Mouse (Mus musculus) limb, embryonic 11.5 days (tissue): ENCODE measurements around the gene Mtmr2. TPM values are rescaled to one million over a fixed set of nuclear protein-coding genes. Genes with fewer than 3 reads are reported as not detected.
"Not testable (repeated sequence)": the region's sequence is repeated elsewhere in the genome, so short reads cannot be mapped to it uniquely, and the experiment has no call there.

Experiments used
- ATAC-seq: fragments of 200-750 bp; cut with Nextera tagmentation; 2 replicates; pipeline ENCODE4 v1.8.0; 2017; ENCODE audit warnings: low read depth; ENCODE audit not compliant: insufficient number of reproducible peaks, low FRiP score, low TSS enrichment
- DNase-seq: peaks from one replicate; pipeline ENCODE4 v3.0.0-alpha.2; 2015; ENCODE audit warnings: low spot score
- H3K27ac ChIP-seq: fragments of 300-500 bp; sonication (generic); replicated peaks from 2 replicates; pipeline ENCODE4 v1.5.1; 2014; ENCODE audit warnings: low read depth, mild to moderate bottlenecking, low read length
- H3K27me3 ChIP-seq: fragments of 300-500 bp; sonication (generic); 2 replicates; pipeline ENCODE4 v1.6.1; 2014; ENCODE audit warnings: mild to moderate bottlenecking, low read length, mixed read lengths; ENCODE audit not compliant: control insufficient read depth, insufficient read depth
- H3K36me3 ChIP-seq: fragments of 300-500 bp; sonication (generic); 2 replicates; pipeline ENCODE4 v1.6.1; 2014; ENCODE audit warnings: mild to moderate bottlenecking, low read length, moderate library complexity, mixed read lengths; ENCODE audit not compliant: control insufficient read depth, insufficient read depth
- H3K4me1 ChIP-seq: fragments of 300-500 bp; sonication (generic); 2 replicates; pipeline ENCODE4 v1.6.1; 2014; ENCODE audit warnings: low read length, mixed read lengths; ENCODE audit not compliant: control insufficient read depth, insufficient read depth
- H3K4me2 ChIP-seq: fragments of 300-500 bp; sonication (generic); 2 replicates; pipeline ENCODE4 v1.6.1; 2014; ENCODE audit warnings: low read depth, mild to moderate bottlenecking, moderate library complexity; ENCODE audit not compliant: severe bottlenecking
- H3K4me3 ChIP-seq: fragments of 300-500 bp; sonication (generic); 2 replicates; pipeline ENCODE4 v1.5.1; 2014; ENCODE audit warnings: low read depth, low read length
- H3K9ac ChIP-seq: fragments of 300-500 bp; sonication (generic); 2 replicates; pipeline ENCODE4 v1.6.1; 2014; ENCODE audit warnings: mild to moderate bottlenecking, low read length
- H3K9me3 ChIP-seq: fragments of 300-500 bp; sonication (generic); 2 replicates; pipeline ENCODE4 v1.6.1; 2016; ENCODE audit warnings: low read length; ENCODE audit not compliant: control insufficient read depth
- WGBS: fragments of 180-500 bp; shearing (Covaris S2); extraction: QIAGEN DNeasy Blood & Tissue Kit; methylation state at CpG from one replicate; pipeline ENCODE4 v1.1.7; 2014; 5-methylcytosine and 5-hydroxymethylcytosine counted together
- polyA plus RNA-seq: library from polyadenylated mRNA; unstranded; fragments of >200 nt; fragmentation: Nextera tagmentation; extraction: Ambion mirVana; gene quantifications from 2 replicates; pipeline ENCODE4 v1.2.1, GENCODE M21; 2014

Mtmr2 gene
- 89.5 and 95.8 TPM in 2 replicates for polyA plus RNA-seq

GRCm38 (mm10) chr9:13748404-13748797, at the start of gene Mtmr2:
Mtmr2 (plus strand) TSS chr9:13748410.
- Histone ChIP-seq H3K9ac (peak within 1 kb of the TSS; percentile 98), H3K36me3 (no peaks in the 10 kb centered on the region), H3K27me3 (no peaks in the 10 kb centered on the region), H3K4me2 (peak within 1 kb of the TSS; percentile 40), H3K4me1 (no peaks in the 10 kb centered on the region), H3K9me3 (no peaks in the 10 kb centered on the region), H3K27ac (peak within 1 kb of the TSS; percentile 83), H3K4me3 (peak within 1 kb of the TSS; percentile 90)
- WGBS = 47% methylated on average over 2 of the region's 2 CpGs
- ATAC-seq (no peak), DNase-seq (no peak)

GRCm38 (mm10) chr9:13699061-13699780, 49.0 kb upstream of the Mtmr2 start:
- H3K36me3 ChIP-seq = no peaks in the 10 kb centered on the region
- H3K27me3 ChIP-seq = no peaks in the 10 kb centered on the region
- no peak for DNase-seq
- H3K9me3 ChIP-seq = no peaks in the 10 kb centered on the region
- no peak overlapping the region for H3K27ac ChIP-seq
- H3K9ac ChIP-seq = no peak overlapping the region
- H3K4me2 ChIP-seq = no peak overlapping the region
- no peak overlapping the region for H3K4me3 ChIP-seq
- no peak for ATAC-seq
- 27% methylated on average over 14 of the region's 14 CpGs for WGBS
- H3K4me1 ChIP-seq = no peaks in the 10 kb centered on the region

GRCm38 (mm10) chr9:13699781-13700116, 48.5 kb upstream of the Mtmr2 start:
- DNase-seq (no peak), ATAC-seq (no peak)
- Histone ChIP-seq H3K27me3 (no peaks in the 10 kb centered on the region), H3K27ac (no peak overlapping the region), H3K9ac (no peak overlapping the region), H3K4me3 (no peak overlapping the region), H3K4me1 (no peaks in the 10 kb centered on the region), H3K9me3 (no peaks in the 10 kb centered on the region), H3K36me3 (no peaks in the 10 kb centered on the region), H3K4me2 (no peak overlapping the region)
- 55% methylated on average over 5 of the region's 5 CpGs for WGBS

- Histone ChIP-seq H3K4me3 (no peak overlapping the region), H3K4me1 (no peaks in the 10 kb centered on the region), H3K4me2 (no peak overlapping the region), H3K9me3 (no peaks in the 10 kb centered on the region), H3K27ac (no peak overlapping the region), H3K9ac (no peak overlapping the region), H3K27me3 (no peaks in the 10 kb centered on the region), H3K36me3 (no peaks in the 10 kb centered on the region)
- ATAC-seq (no peak), DNase-seq (no peak)
- WGBS = 92% methylated on average over 12 of the region's 12 CpGs
Observed at GRCm38 (mm10) chr9:13701773-13702172, 46.4 kb upstream of the Mtmr2 start.

GRCm38 (mm10) chr9:13703100-13703499, 45.1 kb upstream of the Mtmr2 start:
- ATAC-seq (no peak), DNase-seq (no peak)
- H3K9me3 ChIP-seq = no peaks in the 10 kb centered on the region
- no peak overlapping the region for H3K27ac ChIP-seq
- no peaks in the 10 kb centered on the region for H3K27me3 ChIP-seq
- H3K4me2 ChIP-seq = no peak overlapping the region
- no peak overlapping the region for H3K9ac ChIP-seq
- H3K4me3 ChIP-seq = no peak overlapping the region
- H3K4me1 ChIP-seq = no peaks in the 10 kb centered on the region
- WGBS = 95% methylated on average over 2 of the region's 2 CpGs
- H3K36me3 ChIP-seq = no peaks in the 10 kb centered on the region

- H3K4me1 ChIP-seq = no peaks in the 10 kb centered on the region
- H3K4me3 ChIP-seq = no peak overlapping the region
- no peak overlapping the region for H3K9ac ChIP-seq
- no peaks in the 10 kb centered on the region for H3K9me3 ChIP-seq
- 70% methylated on average over 4 of the region's 4 CpGs for whole genome bisulfite sequencing
- ATAC-seq (no peak), DNase-seq (no peak)
- no peak overlapping the region for H3K4me2 ChIP-seq
- H3K36me3 ChIP-seq = no peaks in the 10 kb centered on the region
- no peaks in the 10 kb centered on the region for H3K27me3 ChIP-seq
- H3K27ac ChIP-seq = no peak overlapping the region
Observed at GRCm38 (mm10) chr9:13704917-13705316, 43.3 kb upstream of the Mtmr2 start.

- Histone ChIP-seq H3K27ac (no peak overlapping the region), H3K9ac (no peak overlapping the region), H3K36me3 (no peaks in the 10 kb centered on the region), H3K27me3 (no peaks in the 10 kb centered on the region), H3K4me2 (no peak overlapping the region), H3K4me3 (no peak overlapping the region), H3K4me1 (no peaks in the 10 kb centered on the region), H3K9me3 (no peaks in the 10 kb centered on the region)
- no peak for DNase-seq
- 17% methylated on average over 3 of the region's 3 CpGs for WGBS
- no peak for ATAC-seq
Observed at GRCm38 (mm10) chr9:13707066-13707555, 41.1 kb upstream of the Mtmr2 start.

- DNase-seq = no peak
- no peak for ATAC-seq
- no peaks in the 10 kb centered on the region for H3K9me3 ChIP-seq
- no peak overlapping the region for H3K4me3 ChIP-seq
- H3K27me3 ChIP-seq = no peaks in the 10 kb centered on the region
- no peaks in the 10 kb centered on the region for H3K4me1 ChIP-seq
- H3K36me3 ChIP-seq = no peaks in the 10 kb centered on the region
- no peak overlapping the region for H3K9ac ChIP-seq
- WGBS = 92% methylated on average over 5 of the region's 5 CpGs
- no peak overlapping the region for H3K27ac ChIP-seq
- no peak overlapping the region for H3K4me2 ChIP-seq
Observed at GRCm38 (mm10) chr9:13709436-13709835, 38.8 kb upstream of the Mtmr2 start.

- ATAC-seq, H3K4me3 ChIP-seq, H3K27ac ChIP-seq, H3K4me1 ChIP-seq, H3K36me3 ChIP-seq, H3K4me2 ChIP-seq, DNase-seq, H3K27me3 ChIP-seq, H3K9me3 ChIP-seq, H3K9ac ChIP-seq: not testable (repeated sequence)
- WGBS = 75% methylated on average over 2 of the region's 2 CpGs
Observed at GRCm38 (mm10) chr9:13715891-13716290, 32.3 kb upstream of the Mtmr2 start.
